Mouse (Mus musculus) spleen, adult 2 months (tissue): ENCODE results near the gene Gopc.

Experiments
- CTCF ChIP-seq: fragments of 200-500 bp; IDR thresholded peaks from 2 replicates; pipeline ENCODE4 v1.5.1; 2011; ENCODE audit warnings: mild to moderate bottlenecking, inconsistent platforms; ENCODE audit not compliant: insufficient read depth, insufficient read length, insufficient replicate concordance; ENCODE audit errors: extremely low read depth
- POLR2A ChIP-seq: fragments of 200-500 bp; IDR thresholded peaks from 2 replicates; pipeline ENCODE4 v1.6.1; 2011; ENCODE audit warnings: low read depth, low read length, inconsistent platforms

- TF ChIP-seq CTCF (no peak), POLR2A (no peak)
Measured at GRCm38 (mm10) chr10:52421716-52422115, 39.8 kb upstream of the Gopc start.
